Mouse (Mus musculus) small intestine, adult 2 months (tissue): ENCODE results near the gene Oxt.

Experiments used
- CTCF ChIP-seq: fragments of 200-500 bp; IDR thresholded peaks from 2 replicates; pipeline ENCODE4 v1.5.1; 2012; ENCODE audit warnings: low read depth, mild to moderate bottlenecking, control low read depth, inconsistent platforms, low read length, moderate library complexity, mixed read lengths; ENCODE audit not compliant: insufficient replicate concordance, insufficient read length; ENCODE audit errors: extremely low read depth
- POLR2A ChIP-seq: fragments of 200-500 bp; IDR thresholded peaks from 2 replicates; pipeline ENCODE4 v1.6.1; 2012; ENCODE audit warnings: low read depth, mild to moderate bottlenecking, control low read depth, inconsistent platforms, low read length, moderate library complexity

- no peak for TF ChIP-seq POLR2A
- TF ChIP-seq CTCF, result no peak
Observed at GRCm38 (mm10) chr2:130589761-130590160, 13.8 kb downstream of the Oxt start.
